Mouse (Mus musculus) right cerebral cortex, postnatal 25 days (tissue): ENCODE measurements around the gene Slc6a13.
"Not testable (repeated sequence)": the region's sequence is repeated elsewhere in the genome, so short reads cannot be mapped to it uniquely, and the experiment has no call there.

Experiments
- DNase-seq: peaks from one replicate; pipeline ENCODE4 v3.0.0; 2022

Gene Slc6a13

GRCm38 (mm10) chr6:121329848-121330508, 30.0 kb downstream of the Slc6a13 start:
- no peak for DNase-seq

- DNase-seq = no peak
Measured at GRCm38 (mm10) chr6:121335841-121336240, 35.8 kb downstream of the Slc6a13 start.

GRCm38 (mm10) chr6:121336558-121336957, 36.5 kb downstream of the Slc6a13 start:
- DNase-seq = no peak

- no peak for DNase-seq
Measured at GRCm38 (mm10) chr6:121337229-121337628, 37.2 kb downstream of the Slc6a13 start.

GRCm38 (mm10) chr6:121337770-121338518, 37.9 kb downstream of the Slc6a13 start:
- peak; percentile 58 for DNase-seq

GRCm38 (mm10) chr6:121338519-121338896, 38.5 kb downstream of the Slc6a13 start:
- no peak for DNase-seq

GRCm38 (mm10) chr6:121341650-121342049, 41.6 kb downstream of the Slc6a13 start:
- DNase-seq = no peak

GRCm38 (mm10) chr6:121343026-121343770, 43.2 kb downstream of the Slc6a13 start, which contains the start of gene Slc6a12:
TSS of gene Slc6a12 (plus strand) at chr6:121343076.
- DNase-seq = no peak

- DNase-seq = no peak
Measured at GRCm38 (mm10) chr6:121343771-121344123, 43.7 kb downstream of the Slc6a13 start.

- DNase-seq = no peak
Measured at GRCm38 (mm10) chr6:121344329-121344728, 44.3 kb downstream of the Slc6a13 start.

GRCm38 (mm10) chr6:121346428-121346827, 46.4 kb downstream of the Slc6a13 start:
- DNase-seq = no peak

- DNase-seq = no peak
Measured at GRCm38 (mm10) chr6:121352276-121352675, 52.2 kb downstream of the Slc6a13 start.

- DNase-seq = no peak
Measured at GRCm38 (mm10) chr6:121356041-121356440, 56.0 kb downstream of the Slc6a13 start.

GRCm38 (mm10) chr6:121357232-121357631, 57.2 kb downstream of the Slc6a13 start:
- DNase-seq = no peak

GRCm38 (mm10) chr6:121363061-121363460, 63.0 kb downstream of the Slc6a13 start:
- no peak for DNase-seq

GRCm38 (mm10) chr6:121363956-121364355, 63.9 kb downstream of the Slc6a13 start:
- DNase-seq = no peak

- not testable (repeated sequence) for DNase-seq
Measured at GRCm38 (mm10) chr6:121366537-121366936, 66.5 kb downstream of the Slc6a13 start.

GRCm38 (mm10) chr6:121367099-121367498, 67.1 kb downstream of the Slc6a13 start:
- no peak for DNase-seq

- peak; percentile 25 for DNase-seq
Measured at GRCm38 (mm10) chr6:121371197-121371980, 71.4 kb downstream of the Slc6a13 start.

GRCm38 (mm10) chr6:121376159-121376558, 76.1 kb downstream of the Slc6a13 start:
- no peak for DNase-seq

GRCm38 (mm10) chr6:121378256-121378655, 78.2 kb downstream of the Slc6a13 start:
- DNase-seq = no peak

- no peak for DNase-seq
Measured at GRCm38 (mm10) chr6:121380576-121380975, 80.5 kb downstream of the Slc6a13 start.

- no peak for DNase-seq
Measured at GRCm38 (mm10) chr6:121382071-121382470, 82.0 kb downstream of the Slc6a13 start.
